19 mouse cellular contexts compared by ENCODE assay signal in the genomic region with DNA sequence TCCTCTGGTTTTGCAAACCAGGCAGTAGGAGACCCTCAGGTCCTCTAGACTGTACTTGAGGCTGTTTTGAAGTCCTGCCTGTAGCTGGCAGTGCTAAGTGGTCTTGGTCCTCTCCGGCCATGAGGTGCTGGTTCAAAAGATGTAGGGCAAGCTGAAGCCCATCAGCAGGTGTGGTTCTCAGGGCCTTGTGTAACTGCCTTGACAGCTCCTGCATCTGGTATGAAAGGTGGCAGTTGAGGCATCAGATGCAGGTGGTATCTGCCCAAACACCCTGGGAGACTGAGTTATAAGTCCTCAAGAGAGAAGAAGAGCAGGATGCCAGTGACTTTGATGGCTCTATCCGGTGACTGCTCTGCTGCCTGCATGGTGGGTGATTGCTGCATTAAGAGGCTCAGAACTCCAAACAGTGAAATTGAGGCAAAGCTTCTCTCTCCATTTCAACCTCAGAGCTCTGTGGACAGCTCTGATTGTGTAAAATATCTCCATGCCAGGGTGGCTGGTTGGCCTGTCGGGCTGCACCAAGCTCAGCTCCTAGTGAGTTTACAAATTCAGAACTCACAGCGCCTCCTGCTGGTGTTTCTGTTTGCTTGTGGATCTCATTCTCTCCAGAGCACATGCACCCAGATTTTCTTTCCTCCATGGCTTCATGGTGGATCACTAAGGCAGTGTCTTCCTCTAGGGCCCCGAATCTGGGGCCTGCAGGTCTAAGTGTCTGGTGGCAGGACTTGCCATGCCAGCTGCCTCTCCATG. TPM values are rescaled to one million over a fixed set of nuclear protein-coding genes. Genes with fewer than 3 reads are reported as not detected.
A peak's percentile ranks its signal among the peaks of the same experiment; 100 is the strongest.
DNase-seq lines count a peak whose midpoint lies in the region; ATAC-seq and TF ChIP-seq lines count a peak whose summit lies in the region.
"Had no signal": no experiment of that assay in that cellular context is flagged by ENCODE, and none has a peak within 500 bp of the region (broad histone marks: within the 10 kb centered on the region; RNA-seq: fewer than 3 reads in every experiment).

No protein-coding gene starts in this region.

- no peak for ATAC-seq in intestine, postnatal 0 days
- ATAC-seq in intestine, embryonic 15.5 days: no peak
- no peak for ATAC-seq in stomach, postnatal 0 days (ENCODE audit: low FRiP score, low TSS enrichment)
- no peak for ATAC-seq in kidney, embryonic 14.5 days (ENCODE audit: low FRiP score, low TSS enrichment)
- ATAC-seq: hindbrain, postnatal 0 days; midbrain, embryonic 13.5 days had no signal

- H3K4me1 ChIP-seq in intestine, postnatal 0 days (replicated peaks; ENCODE audit: control insufficient read depth, insufficient read depth, low read length): no peaks in the 10 kb centered on the region
- no peaks in the 10 kb centered on the region for H3K4me1 ChIP-seq in intestine, embryonic 15.5 days (replicated peaks)
- no peaks in the 10 kb centered on the region for H3K4me1 ChIP-seq in stomach, postnatal 0 days (replicated peaks; ENCODE audit: control insufficient read depth, insufficient read depth)
- H3K4me1 ChIP-seq in kidney, embryonic 14.5 days (ENCODE audit: control insufficient read depth, insufficient read depth, low read length): no peaks in the 10 kb centered on the region
- H3K4me1 ChIP-seq: heart, embryonic 15.5 days; lung, embryonic 15.5 days; midbrain, embryonic 13.5 days; neural tube, embryonic 12.5 days had no signal

- H3K4me3 ChIP-seq in intestine, postnatal 0 days (ENCODE audit: low read depth, low read length): no peak overlapping the region
- H3K4me3 ChIP-seq in intestine, embryonic 15.5 days (replicated peaks): no peak overlapping the region
- no peak overlapping the region for H3K4me3 ChIP-seq in stomach, postnatal 0 days (ENCODE audit: low read depth, low read length)
- no peak overlapping the region for H3K4me3 ChIP-seq in kidney, embryonic 14.5 days (ENCODE audit: low read length)
- H3K4me3 ChIP-seq: heart, embryonic 15.5 days; lung, embryonic 15.5 days; midbrain, embryonic 13.5 days; neural tube, embryonic 12.5 days had no signal

- no peaks in the 10 kb centered on the region for H3K36me3 ChIP-seq in intestine, postnatal 0 days (ENCODE audit: control insufficient read depth, insufficient read depth)
- H3K36me3 ChIP-seq in intestine, embryonic 15.5 days: no peaks in the 10 kb centered on the region
- H3K36me3 ChIP-seq in stomach, postnatal 0 days (ENCODE audit: control insufficient read depth, insufficient read depth, low read length): no peaks in the 10 kb centered on the region
- no peaks in the 10 kb centered on the region for H3K36me3 ChIP-seq in kidney, embryonic 14.5 days (ENCODE audit: control insufficient read depth, insufficient read depth, low read length)
- H3K36me3 ChIP-seq: heart, embryonic 15.5 days; lung, embryonic 15.5 days; midbrain, embryonic 13.5 days; neural tube, embryonic 12.5 days had no signal

- WGBS in intestine, postnatal 0 days: 79% methylated on average over 5 of the region's 5 CpGs
- 76% methylated on average over 5 of the region's 5 CpGs for whole genome bisulfite sequencing in intestine, embryonic 15.5 days
- 72% methylated on average over 5 of the region's 5 CpGs for WGBS in stomach, postnatal 0 days
- 68% methylated on average over 5 of the region's 5 CpGs for WGBS in kidney, embryonic 14.5 days

- H3K27ac ChIP-seq in intestine, postnatal 0 days (ENCODE audit: low read depth, low read length): no peak overlapping the region
- H3K27ac ChIP-seq in intestine, embryonic 15.5 days: no peak overlapping the region
- H3K27ac ChIP-seq in stomach, postnatal 0 days (replicated peaks): no peak overlapping the region
- no peak overlapping the region for H3K27ac ChIP-seq in kidney, embryonic 14.5 days (ENCODE audit: low read depth, low read length)
- H3K27ac ChIP-seq: heart, embryonic 15.5 days; hindbrain, postnatal 0 days; lung, embryonic 15.5 days; midbrain, embryonic 13.5 days; neural tube, embryonic 12.5 days had no signal

- DNase-seq in CD4-positive helper T cell, adult 2 months (ENCODE audit: low read depth, low spot score): peak; percentile 34
- peak; percentile 92 for DNase-seq in adipocyte (ENCODE audit: low spot score)
- no peak for DNase-seq in stomach, postnatal 0 days (ENCODE audit: low spot score)
- no peak for DNase-seq in adrenal gland, postnatal 36 days
- no peak for DNase-seq in spleen, postnatal 10 days (ENCODE audit: low spot score in 2 of 2)
- DNase-seq: adrenal gland, postnatal 25 days; cerebellum, adult 9-11 months; kidney, postnatal 4 days; right cerebral cortex, postnatal 14 days had no signal

- H3K9me3 ChIP-seq in intestine, postnatal 0 days (ENCODE audit: control insufficient read depth): no peaks in the 10 kb centered on the region
- no peaks in the 10 kb centered on the region for H3K9me3 ChIP-seq in intestine, embryonic 15.5 days
- H3K9me3 ChIP-seq in stomach, postnatal 0 days (ENCODE audit: control insufficient read depth, low read length): no peaks in the 10 kb centered on the region
- no peaks in the 10 kb centered on the region for H3K9me3 ChIP-seq in kidney, embryonic 14.5 days (ENCODE audit: control insufficient read depth, low read length)
- H3K9me3 ChIP-seq: heart, embryonic 15.5 days; lung, embryonic 15.5 days; midbrain, embryonic 13.5 days; neural tube, embryonic 12.5 days had no signal

- H3K27me3 ChIP-seq in intestine, postnatal 0 days (replicated peaks; ENCODE audit: control insufficient read depth, insufficient read depth, low read length): no peaks in the 10 kb centered on the region
- H3K27me3 ChIP-seq in intestine, embryonic 15.5 days (replicated peaks): 0 out of 2 replicates have a peak, but pooled peaks cover 2% of the 10 kb centered on the region
- no peaks in the 10 kb centered on the region for H3K27me3 ChIP-seq in stomach, postnatal 0 days (ENCODE audit: control insufficient read depth, insufficient read depth, low read length)
- no peaks in the 10 kb centered on the region; the same call in 1 of the 2 replicates for H3K27me3 ChIP-seq in kidney, embryonic 14.5 days (ENCODE audit: control insufficient read depth, insufficient read depth, low read length)
- H3K27me3 ChIP-seq: lung, embryonic 15.5 days had no signal

- TF ChIP-seq CTCF in intestine, postnatal 0 days (IDR thresholded peaks at IDR 0.05; ENCODE audit: low read depth): peak; percentile 44
- 0 out of 2 replicates have a peak, but pooled peaks have one; percentile 11 for TF ChIP-seq CTCF in stomach, postnatal 0 days (IDR thresholded peaks at IDR 0.05; ENCODE audit: low read depth)

- H3K4me2 ChIP-seq in intestine, postnatal 0 days (replicated peaks; ENCODE audit: low read depth): no peak overlapping the region
- no peak overlapping the region for H3K4me2 ChIP-seq in intestine, embryonic 15.5 days (replicated peaks)
- H3K4me2 ChIP-seq in stomach, postnatal 0 days (replicated peaks; ENCODE audit: low read depth): no peak overlapping the region
- H3K4me2 ChIP-seq in kidney, embryonic 14.5 days (replicated peaks; ENCODE audit: low read depth, low read length): no peak overlapping the region
- H3K4me2 ChIP-seq: heart, embryonic 15.5 days; lung, embryonic 15.5 days; midbrain, embryonic 13.5 days; neural tube, embryonic 12.5 days had no signal

- TF ChIP-seq EP300 in stomach, postnatal 0 days (optimal IDR thresholded peaks at IDR 0.05): no peak

- no peak overlapping the region for H3K9ac ChIP-seq in intestine, postnatal 0 days (ENCODE audit: low read depth, low read length)
- H3K9ac ChIP-seq in intestine, embryonic 15.5 days: no peak overlapping the region
- no peak overlapping the region for H3K9ac ChIP-seq in stomach, postnatal 0 days (ENCODE audit: low read length)
- H3K9ac ChIP-seq in kidney, embryonic 14.5 days (ENCODE audit: low read depth, low read length): no peak overlapping the region
- H3K9ac ChIP-seq: heart, embryonic 15.5 days; lung, embryonic 15.5 days; midbrain, embryonic 13.5 days; neural tube, embryonic 12.5 days had no signal

RNA-seq across cellular contexts. Expression of a gene that starts 2.5 kb away (rescaled TPM):
- polyA plus RNA-seq in intestine, postnatal 0 days (2015; fragmentation: Nextera tagmentation; extraction: Ambion mirVana): 0.93 and 1.3 TPM in 2 replicates
- polyA plus RNA-seq in intestine, embryonic 15.5 days (2015; fragmentation: Nextera tagmentation; extraction: Ambion mirVana): 1.4 and 1.5 TPM in 2 replicates
- not detected in 2 replicates for polyA plus RNA-seq in stomach, postnatal 0 days (2015; fragmentation: Nextera tagmentation; extraction: Ambion mirVana)
- total RNA-seq in adrenal gland, postnatal 36 days (2021): not detected
- not detected in 2 replicates for polyA plus RNA-seq in kidney, embryonic 14.5 days (2014; fragmentation: Nextera tagmentation; extraction: Ambion mirVana)
- total RNA-seq: adrenal gland, postnatal 25 days; hindbrain, postnatal 0 days; left cerebral cortex, postnatal 25 days had no signal
- polyA plus RNA-seq: heart, embryonic 15.5 days; hindbrain, postnatal 0 days; midbrain, embryonic 13.5 days; neural tube, embryonic 12.5 days; testis, adult 2 months had no signal

RNA-seq across cellular contexts. Expression of a gene that starts 10.2 kb away (rescaled TPM):
- 0.17 TPM in 1 of 2 replicates, not detected in the other for polyA plus RNA-seq in intestine, postnatal 0 days (2015; fragmentation: Nextera tagmentation; extraction: Ambion mirVana)
- 0.11 TPM in 2 replicates for polyA plus RNA-seq in intestine, embryonic 15.5 days (2015; fragmentation: Nextera tagmentation; extraction: Ambion mirVana)
- polyA plus RNA-seq in stomach, postnatal 0 days (2015; fragmentation: Nextera tagmentation; extraction: Ambion mirVana): not detected in 2 replicates
- under 1 TPM; 0.16 to 0.30 TPM for total RNA-seq in adrenal gland, postnatal 36 days (2021)
- polyA plus RNA-seq in kidney, embryonic 14.5 days (2014; fragmentation: Nextera tagmentation; extraction: Ambion mirVana): not detected in 2 replicates
- total RNA-seq: hindbrain, postnatal 0 days; left cerebral cortex, postnatal 25 days had no signal
- polyA plus RNA-seq: heart, embryonic 15.5 days; hindbrain, postnatal 0 days; lung, embryonic 15.5 days; midbrain, embryonic 13.5 days; neural tube, embryonic 12.5 days; testis, adult 2 months had no signal

RNA-seq across cellular contexts. Expression of a gene that starts 36.6 kb away (rescaled TPM):
- 28.7 and 31.1 TPM in 2 replicates for polyA plus RNA-seq in intestine, postnatal 0 days (2015; fragmentation: Nextera tagmentation; extraction: Ambion mirVana)
- 1.2 and 2.2 TPM in 2 replicates for polyA plus RNA-seq in intestine, embryonic 15.5 days (2015; fragmentation: Nextera tagmentation; extraction: Ambion mirVana)
- polyA plus RNA-seq in stomach, postnatal 0 days (2015; fragmentation: Nextera tagmentation; extraction: Ambion mirVana): 0.16 and 0.22 TPM in 2 replicates
- total RNA-seq in adrenal gland, postnatal 36 days (2021): not detected
- not detected in 2 replicates for polyA plus RNA-seq in kidney, embryonic 14.5 days (2014; fragmentation: Nextera tagmentation; extraction: Ambion mirVana)
- total RNA-seq: adrenal gland, postnatal 25 days; hindbrain, postnatal 0 days; left cerebral cortex, postnatal 25 days had no signal
- polyA plus RNA-seq: midbrain, embryonic 13.5 days had no signal

RNA-seq across cellular contexts. Expression of a gene that starts 58.4 kb away (rescaled TPM):
- polyA plus RNA-seq in intestine, postnatal 0 days (2015; fragmentation: Nextera tagmentation; extraction: Ambion mirVana): 53.3 and 65.3 TPM in 2 replicates
- 24.3 and 30.1 TPM in 2 replicates for polyA plus RNA-seq in intestine, embryonic 15.5 days (2015; fragmentation: Nextera tagmentation; extraction: Ambion mirVana)
- polyA plus RNA-seq in stomach, postnatal 0 days (2015; fragmentation: Nextera tagmentation; extraction: Ambion mirVana): 0.04 TPM in 1 of 2 replicates, not detected in the other
- not detected for total RNA-seq in adrenal gland, postnatal 36 days (2021)
- not detected in 2 replicates for polyA plus RNA-seq in kidney, embryonic 14.5 days (2014; fragmentation: Nextera tagmentation; extraction: Ambion mirVana)
- total RNA-seq: adrenal gland, postnatal 25 days; hindbrain, postnatal 0 days; left cerebral cortex, postnatal 25 days had no signal
- polyA plus RNA-seq: heart, embryonic 15.5 days; hindbrain, postnatal 0 days; midbrain, embryonic 13.5 days; neural tube, embryonic 12.5 days; testis, adult 2 months had no signal

Comparison
In these comparisons a context has a peak if more than half of its experiments do, and no peak if none do; other contexts are left out.
1. DNase-seq: peak in CD4-positive helper T cell, adult 2 months (single experiment) and adipocyte (single experiment); none in stomach, postnatal 0 days (single experiment), adrenal gland, postnatal 36 days (0 of 2) and spleen, postnatal 10 days (0 of 2).